Mouse (Mus musculus) left cerebral cortex, adult 2 months (tissue): ENCODE data around the gene Scrn3. TPM values are rescaled to one million over a fixed set of nuclear protein-coding genes. Genes with fewer than 3 reads are reported as not detected.
A peak's percentile ranks its signal among the peaks of the same experiment; 100 is the strongest.

Experiments
- DNase-seq, 2 experiments: peaks; one replicate each; pipeline ENCODE4 v3.0.0; 2021 to 2022; ENCODE audit warnings: low spot score in 2 of 2, mixed read lengths in 1 of 2; ENCODE audit errors: extremely low spot score in 1 of 2
- H3K27ac ChIP-seq: fragments of 200-600 bp; 2 replicates; pipeline ENCODE4 v1.8.1; 2022
- H3K4me3 ChIP-seq: fragments of 200-600 bp; 2 replicates; pipeline ENCODE4 v1.8.1; 2022
- CTCF ChIP-seq: fragments of 200-600 bp; IDR thresholded peaks from 2 replicates; pipeline ENCODE4 v1.8.1; 2022; ENCODE audit warnings: antibody characterized with exemption, mild to moderate bottlenecking, moderate library complexity
- intact Hi-C: fragments of 180-260 bp; cut with DNase I; formaldehyde crosslinking; loops from one replicate; pipeline ENCODE4 v1.15.1; 2025
- total RNA-seq, 2 experiments: library from RNA; stranded (reverse); gene quantifications; 2 replicates each; pipeline ENCODE4 v1.2.3; 2021

Gene Scrn3
- total RNA-seq, 2 experiments from 2014 or later: 17.8 to 19.5 TPM

DNA sequence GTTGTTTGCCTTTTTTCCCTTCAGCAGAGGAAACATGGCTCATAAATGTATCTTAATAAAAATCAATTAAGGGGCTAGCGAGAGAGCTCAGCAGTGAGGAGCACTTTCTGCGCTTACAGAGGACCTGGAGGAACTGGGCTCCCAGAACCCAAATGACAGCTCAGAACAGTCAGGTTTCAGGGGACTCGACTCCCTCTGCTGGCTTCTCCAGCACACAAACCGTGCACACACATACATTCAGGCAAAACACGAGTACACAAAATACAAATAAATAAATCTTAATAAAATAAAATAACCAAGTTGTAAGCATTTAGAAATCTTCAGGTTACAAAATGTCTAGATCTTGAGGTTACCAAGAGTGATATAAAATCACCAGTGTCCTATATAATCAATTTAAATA is 51.0 kb downstream of the Scrn3 start:
- TF ChIP-seq CTCF: no peak; the same call in none of the 2 replicates
- Histone ChIP-seq H3K4me3 (no peak overlapping the region), H3K27ac (no peak overlapping the region)
- no peak for DNase-seq
- intact Hi-C loops: loop anchor here (5.0 kb wide), 1 partner anchor 41 kb away; no protein-coding TSS in a partner anchor

DNA sequence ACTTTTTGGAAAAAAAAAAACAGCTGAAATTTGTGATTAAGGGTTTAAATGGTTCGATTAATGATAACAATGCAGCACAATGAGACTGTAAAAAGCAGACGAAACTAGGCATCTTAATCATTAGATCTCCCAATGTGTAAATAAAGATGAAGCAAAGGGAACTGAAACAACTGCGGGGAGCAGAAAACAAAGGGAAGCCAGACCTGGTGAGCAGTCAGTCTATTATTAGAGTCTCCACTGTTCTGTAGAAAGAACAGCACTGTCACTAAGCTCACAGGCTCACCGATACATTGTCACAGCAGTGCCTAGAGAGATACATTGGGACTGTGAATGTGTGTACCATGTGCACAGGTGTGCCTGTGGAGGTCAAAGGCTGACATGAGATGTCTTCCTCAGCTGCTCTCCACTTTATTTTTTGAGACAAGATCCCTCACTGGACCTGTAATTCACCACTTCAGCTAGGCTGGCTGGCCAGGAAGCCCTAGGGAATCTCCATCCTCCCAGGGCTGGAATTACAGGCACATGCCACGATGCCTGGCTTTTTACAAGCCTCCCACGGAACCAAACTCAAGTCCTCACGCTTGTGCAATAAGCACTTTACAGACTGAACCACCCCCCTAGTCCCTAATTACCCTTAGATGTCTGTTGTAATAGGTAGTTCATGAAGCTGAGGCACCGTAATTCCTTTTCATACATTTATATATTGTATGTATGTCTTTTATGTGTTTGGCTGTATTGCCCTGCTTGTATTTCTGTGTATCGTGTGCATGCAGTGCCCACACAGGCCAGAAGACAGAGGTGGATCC is 59.3 kb downstream of the Scrn3 start:
- no peak for TF ChIP-seq CTCF
- intact Hi-C loops: no loop called here
- peak overlapping the region; percentile 63; the same call in 1 of the 2 replicates for H3K27ac ChIP-seq
- DNase-seq: no peak
- no peak overlapping the region for H3K4me3 ChIP-seq

DNA sequence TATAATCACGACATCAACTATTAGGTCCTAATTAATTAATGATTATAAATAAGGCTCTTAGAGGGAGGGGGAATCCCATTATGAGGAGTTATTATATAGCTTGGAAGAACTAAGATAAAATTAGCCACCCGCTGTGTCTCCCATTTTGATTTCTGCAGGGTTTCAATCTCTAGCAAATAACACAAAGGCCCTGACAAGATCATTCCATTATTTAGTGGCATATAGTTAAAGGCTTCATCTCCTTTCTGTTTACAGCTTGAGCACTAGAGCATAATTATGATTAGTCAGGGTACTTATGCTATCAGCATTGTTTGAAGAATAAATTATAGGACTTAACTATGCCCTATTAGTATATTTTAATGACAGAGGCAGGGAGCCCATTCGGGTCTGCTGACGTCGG is 65.9 kb downstream of the Scrn3 start:
- H3K27ac ChIP-seq: no peak overlapping the region
- no peak for DNase-seq
- intact Hi-C loops: no loop called here
- TF ChIP-seq CTCF: no peak
- H3K4me3 ChIP-seq: no peak overlapping the region

DNA sequence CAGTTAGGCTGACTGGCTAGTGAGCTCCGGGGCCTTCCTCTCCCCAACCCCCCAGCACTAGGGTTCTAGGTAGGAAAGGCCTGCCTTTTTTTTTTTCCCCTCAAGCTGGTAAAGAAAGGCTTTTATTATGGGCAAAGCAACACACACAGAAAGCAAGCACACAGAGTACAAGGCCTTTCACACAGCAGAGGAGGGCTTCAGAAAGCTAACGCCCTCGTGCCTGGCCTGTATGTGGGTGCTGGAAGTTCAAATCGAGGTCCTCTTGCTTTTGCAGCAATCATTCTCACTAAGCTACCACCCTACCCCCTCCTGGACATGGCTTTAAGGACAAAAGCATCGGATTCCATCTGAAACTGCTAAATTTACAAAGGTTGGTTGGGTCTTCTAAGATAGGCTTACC is 67.3 kb downstream of the Scrn3 start:
- intact Hi-C loops: no loop called here
- no peak overlapping the region for H3K4me3 ChIP-seq
- no peak overlapping the region for H3K27ac ChIP-seq
- no peak for DNase-seq
- no peak for TF ChIP-seq CTCF

DNA sequence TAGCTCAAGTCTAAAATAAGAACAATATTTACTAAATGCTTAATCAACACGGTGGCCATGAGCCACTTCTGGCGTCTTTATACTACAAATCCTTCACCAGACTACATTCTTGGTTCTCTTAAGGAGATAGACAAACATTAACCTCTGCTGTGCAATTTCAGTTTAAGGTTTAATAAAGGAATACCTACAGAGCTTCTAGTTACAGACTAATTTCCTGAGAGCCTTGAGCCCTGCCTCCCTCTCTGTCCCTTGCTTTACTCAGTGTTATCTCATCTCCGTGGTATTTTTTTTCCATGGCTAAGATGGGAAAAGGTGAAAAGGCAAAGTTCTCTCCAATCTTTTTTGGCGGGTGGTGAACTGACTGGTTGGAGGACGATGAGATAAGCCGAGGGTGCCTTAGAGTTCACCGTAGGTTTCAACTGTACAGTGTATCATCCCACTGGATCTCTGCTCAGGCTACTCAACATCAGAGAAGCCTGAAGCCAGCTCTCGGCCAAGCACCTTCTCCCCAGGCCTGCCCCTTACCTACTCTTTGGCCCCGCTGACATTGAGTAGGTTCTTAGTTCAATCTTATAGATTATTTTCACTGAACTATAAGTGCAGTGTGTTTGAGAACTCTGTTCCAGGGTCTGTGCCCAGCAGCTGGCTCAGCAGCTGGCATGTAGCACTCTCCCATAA is 68.0 kb downstream of the Scrn3 start:
- no peak overlapping the region for H3K4me3 ChIP-seq
- H3K27ac ChIP-seq: no peak overlapping the region
- intact Hi-C loops: no loop called here
- DNase-seq: no peak
- TF ChIP-seq CTCF: no peak

DNA sequence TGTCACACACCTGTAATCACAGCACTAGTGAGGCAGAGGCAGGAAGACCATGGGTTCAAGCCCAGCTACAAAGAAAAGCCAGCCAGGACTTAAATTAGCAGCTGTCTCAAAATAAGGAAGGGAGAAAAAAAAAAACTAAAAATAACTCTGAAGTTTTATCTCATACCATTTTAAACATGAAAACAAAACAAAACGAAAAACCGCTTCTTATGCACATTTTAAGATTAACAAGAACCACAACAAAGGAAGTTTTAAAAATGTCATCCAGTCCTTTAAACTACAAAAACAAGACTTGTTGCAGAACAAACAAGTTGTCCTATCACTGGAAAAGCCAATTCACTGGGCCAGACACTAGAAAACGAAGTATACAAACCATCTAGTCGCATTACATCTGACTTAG is 72.8 kb downstream of the Scrn3 start:
- intact Hi-C loops: no loop called here
- Histone ChIP-seq H3K27ac (no peak overlapping the region; the same call in 1 of the 2 replicates), H3K4me3 (peak overlapping the region; percentile 68)
- DNase-seq: no peak
- no peak for TF ChIP-seq CTCF

DNA sequence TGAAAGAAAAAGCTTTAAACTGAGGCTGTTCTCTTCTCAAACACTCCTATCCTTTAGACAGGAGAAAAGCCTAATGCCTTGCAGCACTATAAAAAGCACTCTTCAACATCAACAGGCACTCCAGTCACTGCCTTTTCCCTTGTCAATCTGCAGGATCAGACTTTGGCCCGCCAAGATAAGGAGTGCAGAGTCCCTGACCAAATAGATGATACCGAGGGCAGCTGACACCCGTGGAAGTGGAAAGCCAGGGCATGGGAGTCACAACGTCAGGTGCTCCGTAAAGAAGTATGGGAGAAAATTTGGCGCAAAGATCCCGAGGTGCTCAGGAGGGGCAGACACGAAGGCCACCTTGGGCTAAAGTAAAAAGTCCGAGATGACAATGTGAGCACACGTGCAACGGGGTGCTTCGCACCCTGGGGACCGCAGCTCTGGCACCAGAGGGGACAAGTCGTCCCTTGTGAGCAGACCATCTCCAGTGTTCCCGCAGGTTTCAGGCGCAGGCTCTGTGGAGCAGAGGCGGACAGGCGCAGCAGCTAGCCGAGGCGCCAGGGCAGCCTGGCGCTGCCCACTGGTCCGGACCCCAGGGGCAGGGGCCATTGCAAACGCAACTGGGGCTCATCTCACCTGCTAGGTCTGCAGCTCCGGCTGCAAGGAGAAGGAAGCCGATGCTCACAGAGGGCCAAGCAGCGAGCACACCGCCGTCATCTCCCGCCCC is 73.4 kb downstream of the Scrn3 start:
- TF ChIP-seq CTCF: no peak
- Histone ChIP-seq H3K4me3 (peak overlapping the region; percentile 68), H3K27ac (peak overlapping the region; percentile 92)
- DNase-seq: peak in 1 of 2 experiments; percentile 20
- intact Hi-C loops: loop anchor here (2.0 kb wide), 1 partner anchor 73 kb away; the partner anchor contains the start of genes Cir1 and Scrn3

DNA sequence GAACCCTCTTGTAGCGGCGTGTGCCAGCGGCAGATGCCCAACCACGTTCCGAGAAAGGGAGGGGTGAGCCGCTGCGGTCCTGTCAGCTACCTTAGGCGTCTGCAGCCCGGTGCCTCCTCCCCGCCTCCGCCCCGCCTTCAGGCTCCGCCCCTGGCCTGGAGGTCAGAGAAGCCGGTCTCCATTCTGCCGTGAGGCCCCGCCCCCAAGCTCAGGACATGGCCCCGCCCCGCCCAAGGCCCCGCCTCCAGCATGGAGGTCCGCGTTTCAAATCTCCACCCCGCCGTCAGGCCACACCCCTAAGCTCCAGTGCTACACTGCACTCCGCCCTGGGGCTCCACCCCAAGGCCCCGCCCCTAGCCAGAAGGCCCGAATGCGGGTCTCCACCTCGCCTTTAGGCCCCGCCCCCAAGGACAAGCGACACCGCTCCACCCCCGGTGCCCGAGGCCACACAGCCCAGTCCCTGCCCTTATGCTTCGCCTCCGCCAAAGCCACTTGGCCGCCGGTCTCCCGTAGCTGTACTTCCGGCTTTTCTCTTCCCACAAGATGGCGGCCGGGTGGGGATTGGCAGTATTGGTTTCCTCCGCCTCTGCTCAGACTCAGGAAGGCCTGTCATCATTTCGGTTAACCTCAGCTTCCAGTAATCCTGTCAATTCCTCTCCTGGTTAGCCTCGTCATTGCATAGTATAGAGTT is 74.1 kb downstream of the Scrn3 start, which contains the start of gene Gpr155:
Gpr155 (minus strand) TSS at position 217 of the 691 bp plus-strand sequence.
- TF ChIP-seq CTCF: no peak; the same call in 1 of the 2 replicates
- Histone ChIP-seq H3K4me3 (peak within 1 kb of the TSS; percentile 68), H3K27ac (peak within 1 kb of the TSS; percentile 92)
- DNase-seq: peak; percentile 97 to 99
- intact Hi-C loops: loop anchor here (2.0 kb wide), 1 partner anchor 74 kb away; the partner anchor contains the start of genes Cir1 and Scrn3

Other genes with a start within 250 kb of the Scrn3 start
- 100 to 1,000 TPM in 1 of 2 experiments, 10 to 100 TPM in 1; 96.9 to 102 TPM for gene Ola1, start 93.7 kb upstream of the Scrn3 start, total RNA-seq
- gene Sp9, start 40.7 kb upstream of the Scrn3 start, total RNA-seq: 1 to 10 TPM; 2.7 to 4.0 TPM
- gene Cir1, start 100 bp downstream of the Scrn3 start, total RNA-seq: 10 to 100 TPM; 26.3 to 27.1 TPM
- 10 to 100 TPM; 32.1 to 32.9 TPM for gene Gpr155, start 74.0 kb downstream of the Scrn3 start, total RNA-seq
- 1 to 10 TPM; 7.4 to 7.9 TPM for gene Wipf1, start 217.1 kb downstream of the Scrn3 start, total RNA-seq